Mouse (Mus musculus): ENCODE data around the gene Cenpl.
"Not testable (repeated sequence)": the region's sequence is repeated elsewhere in the genome, so short reads cannot be mapped to it uniquely, and the experiment has no call there.

Cenpl gene

GRCm38 (mm10) chr1:161070352-161071271 lies at the start of gene Cenpl, which contains the start of gene Dars2:
Cenpl (plus strand) TSS chr1:161070713.
Dars2 (minus strand) TSS chr1:161070658.
- peak; percentile 97 for DNase-seq (ENCODE audit: low read depth, low spot score)

GRCm38 (mm10) chr1:161025410-161026210 lies 44.9 kb upstream of the Cenpl start:
- DNase-seq (ENCODE audit: low read depth, low spot score), result no peak

- no peak for DNase-seq (ENCODE audit: low read depth, low spot score)
Observed at GRCm38 (mm10) chr1:161027196-161027595, 43.3 kb upstream of the Cenpl start.

- not testable (repeated sequence) for DNase-seq (ENCODE audit: low read depth, low spot score)
Observed at GRCm38 (mm10) chr1:161028427-161028826, 42.1 kb upstream of the Cenpl start.

GRCm38 (mm10) chr1:161030058-161030457 lies 40.5 kb upstream of the Cenpl start:
- DNase-seq (ENCODE audit: low read depth, low spot score), result no peak

GRCm38 (mm10) chr1:161031881-161032280 lies 38.6 kb upstream of the Cenpl start:
- no peak for DNase-seq (ENCODE audit: low read depth, low spot score)

GRCm38 (mm10) chr1:161032345-161032744 lies 38.2 kb upstream of the Cenpl start:
- no peak for DNase-seq (ENCODE audit: low read depth, low spot score)

- peak; percentile 38 for DNase-seq (ENCODE audit: low read depth, low spot score)
Observed at GRCm38 (mm10) chr1:161033856-161034434, 36.6 kb upstream of the Cenpl start.

GRCm38 (mm10) chr1:161034435-161035280 lies 35.9 kb upstream of the Cenpl start, which contains the start of gene Zbtb37:
Zbtb37 (minus strand) TSS chr1:161034849.
- DNase-seq (ENCODE audit: low read depth, low spot score), result peak; percentile 100

GRCm38 (mm10) chr1:161035281-161035785 lies 35.2 kb upstream of the Cenpl start:
- DNase-seq (ENCODE audit: low read depth, low spot score), result peak; percentile 34

GRCm38 (mm10) chr1:161035786-161036404 lies 34.6 kb upstream of the Cenpl start:
- DNase-seq (ENCODE audit: low read depth, low spot score), result no peak

- peak; percentile 31 for DNase-seq (ENCODE audit: low read depth, low spot score)
Observed at GRCm38 (mm10) chr1:161036411-161036841, 34.1 kb upstream of the Cenpl start.

- DNase-seq (ENCODE audit: low read depth, low spot score), result no peak
Observed at GRCm38 (mm10) chr1:161037026-161037425, 33.5 kb upstream of the Cenpl start.

GRCm38 (mm10) chr1:161037599-161037998 lies 32.9 kb upstream of the Cenpl start:
- DNase-seq (ENCODE audit: low read depth, low spot score), result no peak

GRCm38 (mm10) chr1:161038004-161038403 lies 32.5 kb upstream of the Cenpl start:
- DNase-seq (ENCODE audit: low read depth, low spot score), result no peak

- DNase-seq (ENCODE audit: low read depth, low spot score), result peak; percentile 27
Observed at GRCm38 (mm10) chr1:161038968-161039721, 31.4 kb upstream of the Cenpl start.

GRCm38 (mm10) chr1:161039741-161040425 lies 30.6 kb upstream of the Cenpl start:
- peak; percentile 55 for DNase-seq (ENCODE audit: low read depth, low spot score)

GRCm38 (mm10) chr1:161040426-161040770 lies 30.1 kb upstream of the Cenpl start:
- peak; percentile 29 for DNase-seq (ENCODE audit: low read depth, low spot score)

GRCm38 (mm10) chr1:161040855-161041254 lies 29.7 kb upstream of the Cenpl start:
- no peak for DNase-seq (ENCODE audit: low read depth, low spot score)
